Mouse (Mus musculus): Measurements from ENCODE around the gene Pou4f1.

DNA sequence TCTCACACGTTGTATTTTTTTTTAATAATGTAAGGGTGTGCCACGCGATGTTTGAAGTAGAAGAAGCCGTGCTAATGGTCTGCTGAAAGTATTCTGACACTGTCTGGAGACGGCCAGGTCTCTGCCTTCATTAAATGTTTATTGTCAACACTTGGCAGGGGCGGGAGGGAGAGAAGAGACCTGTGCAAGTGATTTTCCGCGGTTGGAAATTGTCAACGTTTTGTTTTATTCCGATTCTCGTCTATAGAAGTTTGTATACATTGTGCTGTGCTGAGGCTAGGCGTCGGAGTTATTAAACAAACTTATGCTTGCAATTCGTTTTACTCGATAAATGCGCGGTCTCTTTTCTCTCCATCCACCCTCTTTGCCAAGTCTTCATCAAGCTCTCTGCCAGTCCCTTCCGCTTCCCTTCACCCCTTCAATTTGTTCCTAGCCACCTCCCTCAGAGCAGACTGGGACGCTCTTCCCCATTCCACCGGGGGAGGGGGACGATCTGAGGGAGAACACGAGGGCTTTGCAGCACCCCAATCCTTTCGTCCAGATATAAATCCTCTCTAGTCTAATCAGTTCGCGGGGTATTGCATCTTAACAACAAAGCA lies 8.2 kb downstream of the Pou4f1 start:
- TF ChIP-seq RAD21 (IDR thresholded peaks at IDR 0.05; ENCODE audit: low read depth, low read length) (no peak), CTCF (IDR thresholded peaks at IDR 0.05 in 2 of 3, conservative IDR thresholded peaks at IDR 0.05 in 1 of 3; ENCODE audit: control insufficient read depth in 1 of 3, insufficient read depth in 1 of 3, low read depth in 2 of 3, low read length in 3 of 3, poor library complexity in 1 of 3, severe bottlenecking in 1 of 3) (no peak), SIN3A (IDR thresholded peaks at IDR 0.05; ENCODE audit: low read length) (no peak), EP300 (IDR thresholded peaks at IDR 0.05; ENCODE audit: low read depth in 1 of 2, low read length in 2 of 2) (no peak), POLR2A (IDR thresholded peaks at IDR 0.05; ENCODE audit: control insufficient read depth in 1 of 2, insufficient read depth in 1 of 2, low read depth in 1 of 2, low read length in 2 of 2, poor library complexity in 1 of 2) (no peak), MEF2A (IDR thresholded peaks at IDR 0.05; ENCODE audit: extremely low read depth, insufficient replicate concordance, low read depth, low read length, poor library complexity, severe bottlenecking) (no peak), CHD1 (IDR thresholded peaks at IDR 0.05; ENCODE audit: low read depth, low read length) (no peak), GATA1 (IDR thresholded peaks at IDR 0.05; ENCODE audit: low read depth, low read length) (no peak), TBP (IDR thresholded peaks at IDR 0.05; ENCODE audit: low read depth, low read length) (no peak), TAL1 (IDR thresholded peaks at IDR 0.05; ENCODE audit: low read length) (no peak), TCF12 (IDR thresholded peaks at IDR 0.05; ENCODE audit: low read depth, low read length) (no peak), POLR2AphosphoS2 (IDR thresholded peaks at IDR 0.05; ENCODE audit: low read length) (no peak), JUND (IDR thresholded peaks at IDR 0.05; ENCODE audit: low read depth, low read length) (no peak), GABPA (IDR thresholded peaks at IDR 0.05; ENCODE audit: low read depth, low read length) (no peak)
